Comparison of ENCODE assay signal across 8 mouse cellular contexts in the genomic region with DNA sequence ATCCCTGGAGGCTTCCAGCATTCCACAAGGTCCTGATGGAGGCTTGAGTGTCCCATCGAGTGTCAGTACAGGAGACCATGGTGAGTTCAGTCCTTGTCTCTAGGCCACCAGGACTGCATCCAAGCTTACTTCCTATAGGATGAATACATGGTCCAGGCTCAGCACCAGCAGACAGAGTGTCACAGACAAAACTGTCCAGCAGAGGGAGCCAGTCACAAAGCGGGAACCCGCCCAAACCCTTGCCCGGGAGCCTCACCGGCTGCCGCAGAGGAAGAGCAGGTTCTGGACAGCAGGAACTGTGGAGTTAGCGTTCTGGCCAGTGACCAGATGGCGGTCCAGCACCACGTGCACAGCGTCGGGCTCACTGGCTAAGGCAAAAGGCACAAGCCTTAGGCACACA. TPM values are rescaled to one million over a fixed set of nuclear protein-coding genes. Genes with fewer than 3 reads are reported as not detected.
DNase-seq lines count a peak whose midpoint lies in the region; ATAC-seq and TF ChIP-seq lines count a peak whose summit lies in the region.

No protein-coding gene starts in this region.

- no peak overlapping the region for H3K27ac ChIP-seq in forebrain, embryonic 14.5 days (ENCODE audit: low read depth, low read length)
- H3K27ac ChIP-seq in liver, postnatal 0 days (ENCODE audit: low read depth), result no peak overlapping the region
- H3K27ac ChIP-seq in neural tube, embryonic 13.5 days (replicated peaks), result no peak overlapping the region
- no peak overlapping the region for H3K27ac ChIP-seq in stomach, postnatal 0 days (replicated peaks)

- intact Hi-C loops in heart, postnatal 36 days (cut with DNase I), result loop anchor here (1.0 kb wide), 2 partner anchors 28 to 116 kb away; a partner anchor contains a TSS

- H3K9me3 ChIP-seq in E14TG2a.4 (ENCODE audit: low read length), result peaks cover 5% of the 10 kb centered on the region
- H3K9me3 ChIP-seq in forebrain, embryonic 14.5 days (replicated peaks; ENCODE audit: control insufficient read depth, low read length), result no peaks in the 10 kb centered on the region
- H3K9me3 ChIP-seq in liver, postnatal 0 days (ENCODE audit: low read length), result no peaks in the 10 kb centered on the region
- no peaks in the 10 kb centered on the region for H3K9me3 ChIP-seq in neural tube, embryonic 13.5 days
- no peaks in the 10 kb centered on the region for H3K9me3 ChIP-seq in stomach, postnatal 0 days (ENCODE audit: control insufficient read depth, low read length)

- WGBS in forebrain, embryonic 14.5 days, result 6% methylated on average over 11 of the region's 11 CpGs
- 12% methylated on average over 11 of the region's 11 CpGs for WGBS in liver, postnatal 0 days (ENCODE audit: insufficient replicate concordance)
- 13% methylated on average over 11 of the region's 11 CpGs for WGBS in neural tube, embryonic 13.5 days
- WGBS in stomach, postnatal 0 days, result 10% methylated on average over 11 of the region's 11 CpGs

- H3K9ac ChIP-seq in forebrain, embryonic 14.5 days (ENCODE audit: low read length), result peak overlapping the region; percentile 25; the same call in 1 of the 2 replicates
- no peak overlapping the region for H3K9ac ChIP-seq in liver, postnatal 0 days (replicated peaks)
- H3K9ac ChIP-seq in neural tube, embryonic 13.5 days, result peak overlapping the region; percentile 53
- H3K9ac ChIP-seq in stomach, postnatal 0 days (ENCODE audit: low read length), result no peak overlapping the region

- TF ChIP-seq CTCF in E14TG2a.4 (conservative IDR thresholded peaks at IDR 0.05; ENCODE audit: low read length), result peak; percentile 70
- TF ChIP-seq CTCF in liver, postnatal 0 days (IDR thresholded peaks at IDR 0.05; ENCODE audit: low read depth), result peak; percentile 98
- TF ChIP-seq CTCF in stomach, postnatal 0 days (IDR thresholded peaks at IDR 0.05; ENCODE audit: low read depth), result peak; percentile 97

- ATAC-seq in forebrain, embryonic 14.5 days, result peak; percentile 75
- ATAC-seq in liver, postnatal 0 days, result peak; percentile 69
- no peak for ATAC-seq in neural tube, embryonic 13.5 days (ENCODE audit: low read depth)
- peak; percentile 80 for ATAC-seq in stomach, postnatal 0 days (ENCODE audit: low FRiP score, low TSS enrichment)

- no peak overlapping the region; the same call in 1 of the 2 replicates for H3K4me3 ChIP-seq in E14TG2a.4 (replicated peaks; ENCODE audit: low read length)
- no peak overlapping the region for H3K4me3 ChIP-seq in forebrain, embryonic 14.5 days (ENCODE audit: low read depth, low read length)
- H3K4me3 ChIP-seq in liver, postnatal 0 days (ENCODE audit: low read depth, low read length), result no peak overlapping the region
- H3K4me3 ChIP-seq in neural tube, embryonic 13.5 days, result no peak overlapping the region
- no peak overlapping the region for H3K4me3 ChIP-seq in stomach, postnatal 0 days (ENCODE audit: low read depth, low read length)

- peaks cover 27% of the 10 kb centered on the region for H3K4me1 ChIP-seq in E14TG2a.4 (replicated peaks; ENCODE audit: low read depth, low read length)
- peaks cover 4% of the 10 kb centered on the region; the same call in 1 of the 2 replicates for H3K4me1 ChIP-seq in forebrain, embryonic 14.5 days (ENCODE audit: control insufficient read depth, insufficient read depth, low read length)
- H3K4me1 ChIP-seq in liver, postnatal 0 days (ENCODE audit: insufficient read depth), result peaks cover 17% of the 10 kb centered on the region
- H3K4me1 ChIP-seq in neural tube, embryonic 13.5 days (replicated peaks), result peaks cover 14% of the 10 kb centered on the region
- H3K4me1 ChIP-seq in stomach, postnatal 0 days (replicated peaks; ENCODE audit: control insufficient read depth, insufficient read depth), result 0 out of 2 replicates have a peak, but pooled peaks cover 3% of the 10 kb centered on the region

- H3K4me2 ChIP-seq in forebrain, embryonic 14.5 days (ENCODE audit: low read length), result no peak overlapping the region
- H3K4me2 ChIP-seq in liver, postnatal 0 days (ENCODE audit: low read depth, low read length), result no peak overlapping the region
- peak overlapping the region; percentile 18; the same call in 1 of the 2 replicates for H3K4me2 ChIP-seq in neural tube, embryonic 13.5 days
- H3K4me2 ChIP-seq in stomach, postnatal 0 days (replicated peaks; ENCODE audit: low read depth), result no peak overlapping the region

- H3K36me3 ChIP-seq in E14TG2a.4 (ENCODE audit: insufficient read depth, low read length), result peaks cover 47% of the 10 kb centered on the region
- H3K36me3 ChIP-seq in forebrain, embryonic 14.5 days (ENCODE audit: control insufficient read depth, insufficient read depth, low read length), result peaks cover 19% of the 10 kb centered on the region
- peaks cover 24% of the 10 kb centered on the region for H3K36me3 ChIP-seq in liver, postnatal 0 days (replicated peaks; ENCODE audit: insufficient read depth, low read length)
- H3K36me3 ChIP-seq in neural tube, embryonic 13.5 days, result peaks cover 53% of the 10 kb centered on the region
- H3K36me3 ChIP-seq in stomach, postnatal 0 days (ENCODE audit: control insufficient read depth, insufficient read depth, low read length), result peaks cover 6% of the 10 kb centered on the region; the same call in 1 of the 2 replicates

- DNase-seq in cerebellum, adult 11 months, result peak; percentile 94
- DNase-seq in forebrain, embryonic 14.5 days (ENCODE audit: low spot score), result peak; percentile 90
- peak; percentile 89 for DNase-seq in heart, postnatal 36 days
- peak; percentile 87 for DNase-seq in layer of hippocampus, adult 11-12 months (ENCODE audit: low spot score)
- DNase-seq in liver, postnatal 0 days, result peak; percentile 91
- peak; percentile 90 for DNase-seq in stomach, postnatal 0 days (ENCODE audit: low spot score)

- no peak for TF ChIP-seq EP300 in liver, postnatal 0 days (IDR thresholded peaks at IDR 0.05; ENCODE audit: low read depth)
- TF ChIP-seq EP300 in stomach, postnatal 0 days (optimal IDR thresholded peaks at IDR 0.05), result no peak

- H3K27me3 ChIP-seq in E14TG2a.4 (ENCODE audit: insufficient read depth, low read length), result no peaks in the 10 kb centered on the region
- no peaks in the 10 kb centered on the region for H3K27me3 ChIP-seq in forebrain, embryonic 14.5 days (replicated peaks; ENCODE audit: control insufficient read depth, insufficient read depth, low read length)
- no peaks in the 10 kb centered on the region for H3K27me3 ChIP-seq in liver, postnatal 0 days (ENCODE audit: insufficient read depth, low read length)
- no peaks in the 10 kb centered on the region for H3K27me3 ChIP-seq in neural tube, embryonic 13.5 days
- no peaks in the 10 kb centered on the region for H3K27me3 ChIP-seq in stomach, postnatal 0 days (ENCODE audit: control insufficient read depth, insufficient read depth, low read length)

RNA-seq across cellular contexts. Expression of a gene that starts 5.1 kb away (rescaled TPM):
- polyA plus RNA-seq in forebrain, embryonic 14.5 days (2014; fragmentation: Nextera tagmentation; extraction: Ambion mirVana), result 41.7 and 43.4 TPM in 2 replicates
- 10 to 100 TPM; 14.9 to 16.7 TPM for total RNA-seq in heart, postnatal 36 days (2021)
- 17.4 and 18.2 TPM in 2 replicates for polyA plus RNA-seq in liver, postnatal 0 days (2015; fragmentation: Nextera tagmentation; extraction: Ambion mirVana)
- 47.0 and 51.4 TPM in 2 replicates for polyA plus RNA-seq in neural tube, embryonic 13.5 days (2015; fragmentation: Nextera tagmentation; extraction: Ambion mirVana)
- polyA plus RNA-seq in stomach, postnatal 0 days (2015; fragmentation: Nextera tagmentation; extraction: Ambion mirVana), result 30.8 and 33.8 TPM in 2 replicates

RNA-seq across cellular contexts. Expression of a gene that starts 16.8 kb away (rescaled TPM):
- polyA plus RNA-seq in forebrain, embryonic 14.5 days (2014; fragmentation: Nextera tagmentation; extraction: Ambion mirVana), result 418 and 419 TPM in 2 replicates
- total RNA-seq in heart, postnatal 36 days (2021), result 100 to 1,000 TPM; 114 to 116 TPM
- 246 and 265 TPM in 2 replicates for polyA plus RNA-seq in liver, postnatal 0 days (2015; fragmentation: Nextera tagmentation; extraction: Ambion mirVana)
- 328 and 340 TPM in 2 replicates for polyA plus RNA-seq in neural tube, embryonic 13.5 days (2015; fragmentation: Nextera tagmentation; extraction: Ambion mirVana)
- 459 and 468 TPM in 2 replicates for polyA plus RNA-seq in stomach, postnatal 0 days (2015; fragmentation: Nextera tagmentation; extraction: Ambion mirVana)

RNA-seq across cellular contexts. Expression of a gene that starts 20.5 kb away (rescaled TPM):
- polyA plus RNA-seq in forebrain, embryonic 14.5 days (2014; fragmentation: Nextera tagmentation; extraction: Ambion mirVana), result 21.3 and 25.1 TPM in 2 replicates
- total RNA-seq in heart, postnatal 36 days (2021), result 1 to 10 TPM in 1 of 2 experiments, under 1 TPM in 1; 0.80 to 1.5 TPM
- polyA plus RNA-seq in liver, postnatal 0 days (2015; fragmentation: Nextera tagmentation; extraction: Ambion mirVana), result not detected in 2 replicates
- polyA plus RNA-seq in neural tube, embryonic 13.5 days (2015; fragmentation: Nextera tagmentation; extraction: Ambion mirVana), result 94.3 and 111 TPM in 2 replicates
- polyA plus RNA-seq in stomach, postnatal 0 days (2015; fragmentation: Nextera tagmentation; extraction: Ambion mirVana), result 2.0 and 2.5 TPM in 2 replicates

RNA-seq across cellular contexts. Expression of a gene that starts 28.9 kb away (rescaled TPM):
- 56.0 and 81.6 TPM in 2 replicates for polyA plus RNA-seq in forebrain, embryonic 14.5 days (2014; fragmentation: Nextera tagmentation; extraction: Ambion mirVana)
- 10 to 100 TPM; 60.0 to 96.2 TPM for total RNA-seq in heart, postnatal 36 days (2021)
- polyA plus RNA-seq in liver, postnatal 0 days (2015; fragmentation: Nextera tagmentation; extraction: Ambion mirVana), result 38.4 and 41.6 TPM in 2 replicates
- 59.6 and 66.7 TPM in 2 replicates for polyA plus RNA-seq in neural tube, embryonic 13.5 days (2015; fragmentation: Nextera tagmentation; extraction: Ambion mirVana)
- 17.2 and 17.6 TPM in 2 replicates for polyA plus RNA-seq in stomach, postnatal 0 days (2015; fragmentation: Nextera tagmentation; extraction: Ambion mirVana)

RNA-seq across cellular contexts. Expression of a gene that starts 35.0 kb away (rescaled TPM):
- 5.4 and 5.6 TPM in 2 replicates for polyA plus RNA-seq in forebrain, embryonic 14.5 days (2014; fragmentation: Nextera tagmentation; extraction: Ambion mirVana)
- total RNA-seq in heart, postnatal 36 days (2021), result under 1 TPM; 0.60 to 0.78 TPM
- polyA plus RNA-seq in liver, postnatal 0 days (2015; fragmentation: Nextera tagmentation; extraction: Ambion mirVana), result 3.6 and 4.3 TPM in 2 replicates
- 3.8 and 3.9 TPM in 2 replicates for polyA plus RNA-seq in neural tube, embryonic 13.5 days (2015; fragmentation: Nextera tagmentation; extraction: Ambion mirVana)
- polyA plus RNA-seq in stomach, postnatal 0 days (2015; fragmentation: Nextera tagmentation; extraction: Ambion mirVana), result 1.8 and 2.0 TPM in 2 replicates

Comparison
In these comparisons a context has a peak if more than half of its experiments do, and no peak if none do; other contexts are left out.
1. H3K9ac ChIP-seq: peak in forebrain, embryonic 14.5 days (single experiment) and neural tube, embryonic 13.5 days (single experiment); none in liver, postnatal 0 days (single experiment) and stomach, postnatal 0 days (single experiment).
2. Peak in every context shown above with its lines, with median percentiles within 50 percentile points of each other: CTCF ChIP-seq and DNase-seq.